In genomic region chr13:53740981-53741380, GRCm38 (mm10) we compare ENCODE assay signal across 19 mouse cellular contexts.
"Had no signal": no experiment of that assay in that cellular context is flagged by ENCODE, and none has a peak within 500 bp of the region (broad histone marks: within the 10 kb centered on the region; RNA-seq: fewer than 3 reads in every experiment).

No protein-coding gene starts in this region.

- H3K27me3 ChIP-seq: liver, embryonic 13.5 days; neural tube, embryonic 12.5 days; neural tube, embryonic 15.5 days had no signal

- H3K4me2 ChIP-seq: liver, embryonic 13.5 days; midbrain, embryonic 11.5 days; neural tube, embryonic 12.5 days; neural tube, embryonic 15.5 days had no signal

- H3K27ac ChIP-seq: left cerebral cortex, adult 2 months; liver, embryonic 13.5 days; neural tube, embryonic 12.5 days; neural tube, embryonic 15.5 days; stomach, postnatal 0 days had no signal

- H3K9ac ChIP-seq: liver, embryonic 13.5 days; neural tube, embryonic 12.5 days; neural tube, embryonic 15.5 days had no signal

- DNase-seq: kidney, postnatal 10 days; kidney, postnatal 36 days; layer of hippocampus, postnatal 36 days; liver, embryonic 13.5 days; lung, adult 2 months; lung, postnatal 14 days; lung, postnatal 4 days; midbrain, embryonic 14.5 days; right cerebral cortex, adult 18-20 months; right cerebral cortex, postnatal 14 days; right cerebral cortex, postnatal 4 days; thymus, adult 2 months; thymus, postnatal 14 days; thymus, postnatal 4 days had no signal

- H3K4me1 ChIP-seq: liver, embryonic 13.5 days; neural tube, embryonic 12.5 days; neural tube, embryonic 15.5 days had no signal

- H3K4me3 ChIP-seq: left cerebral cortex, adult 2 months; liver, embryonic 13.5 days; neural tube, embryonic 12.5 days; neural tube, embryonic 15.5 days had no signal

- H3K9me3 ChIP-seq: liver, embryonic 13.5 days; neural tube, embryonic 12.5 days; neural tube, embryonic 15.5 days had no signal

- H3K36me3 ChIP-seq: liver, embryonic 13.5 days; neural tube, embryonic 12.5 days; neural tube, embryonic 15.5 days had no signal
